Mouse (Mus musculus) CD4-positive, CD25-positive, alpha-beta regulatory T cell, adult 4 months (primary cell): ENCODE measurements at regions not wholly inside any gene's neighbourhood (a gene's known extent, or its start where the extent isn't known, plus 50 kb on each side); places are given as distances from the start of the nearest gene placed in this dataset.

ENCODE experiments used
- ATAC-seq: one replicate; pipeline ENCODE4 v1.8.0; 2017

GRCm38 (mm10) chr15:9898211-9898610 is 149.5 kb upstream of the Spef2 start:
- no peak for ATAC-seq

- ATAC-seq: no peak
These were observed 144.5 kb upstream of the Spef2 start for GRCm38 (mm10) chr15:9893146-9893545.

- ATAC-seq: no peak
These were observed 143.5 kb upstream of the Spef2 start for GRCm38 (mm10) chr15:9892208-9892607.

GRCm38 (mm10) chr15:9891446-9891845 is 142.8 kb upstream of the Spef2 start:
- no peak for ATAC-seq

- no peak for ATAC-seq
These were observed 127.1 kb upstream of the Spef2 start for GRCm38 (mm10) chr15:9875776-9876175.

GRCm38 (mm10) chr15:9870126-9870525 is 121.5 kb upstream of the Spef2 start:
- peak; percentile 60 for ATAC-seq

GRCm38 (mm10) chr15:9864778-9865177 is 116.1 kb upstream of the Spef2 start:
- ATAC-seq: no peak

GRCm38 (mm10) chr15:9861825-9862224 is 113.2 kb upstream of the Spef2 start:
- ATAC-seq: no peak

GRCm38 (mm10) chr15:9839681-9840080 is 91.0 kb upstream of the Spef2 start:
- ATAC-seq: no peak

- no peak for ATAC-seq
These were observed 86.4 kb upstream of the Spef2 start for GRCm38 (mm10) chr15:9835096-9835495.

- ATAC-seq: no peak
These were observed 55.8 kb upstream of the Spef2 start for GRCm38 (mm10) chr15:9804469-9804868.
